Mouse (Mus musculus) gastrocnemius, adult 8-10 months (tissue): ENCODE measurements around the gene Smg1. TPM values are rescaled to one million over a fixed set of nuclear protein-coding genes. Genes with fewer than 3 reads are reported as not detected.
A peak's percentile ranks its signal among the peaks of the same experiment; 100 is the strongest.

Experiments used
- DNase-seq, 2 experiments: peaks; one replicate each; pipeline ENCODE4 v3.0.0; 2022; ENCODE audit warnings: low spot score in 2 of 2
- total RNA-seq, 4 experiments: library from RNA; stranded (reverse); gene quantifications; 2 replicates each; pipeline ENCODE4 v1.2.4; 2022

Smg1 gene
- 10 to 100 TPM; 21.4 to 34.1 (median 25.4) TPM for total RNA-seq

DNA sequence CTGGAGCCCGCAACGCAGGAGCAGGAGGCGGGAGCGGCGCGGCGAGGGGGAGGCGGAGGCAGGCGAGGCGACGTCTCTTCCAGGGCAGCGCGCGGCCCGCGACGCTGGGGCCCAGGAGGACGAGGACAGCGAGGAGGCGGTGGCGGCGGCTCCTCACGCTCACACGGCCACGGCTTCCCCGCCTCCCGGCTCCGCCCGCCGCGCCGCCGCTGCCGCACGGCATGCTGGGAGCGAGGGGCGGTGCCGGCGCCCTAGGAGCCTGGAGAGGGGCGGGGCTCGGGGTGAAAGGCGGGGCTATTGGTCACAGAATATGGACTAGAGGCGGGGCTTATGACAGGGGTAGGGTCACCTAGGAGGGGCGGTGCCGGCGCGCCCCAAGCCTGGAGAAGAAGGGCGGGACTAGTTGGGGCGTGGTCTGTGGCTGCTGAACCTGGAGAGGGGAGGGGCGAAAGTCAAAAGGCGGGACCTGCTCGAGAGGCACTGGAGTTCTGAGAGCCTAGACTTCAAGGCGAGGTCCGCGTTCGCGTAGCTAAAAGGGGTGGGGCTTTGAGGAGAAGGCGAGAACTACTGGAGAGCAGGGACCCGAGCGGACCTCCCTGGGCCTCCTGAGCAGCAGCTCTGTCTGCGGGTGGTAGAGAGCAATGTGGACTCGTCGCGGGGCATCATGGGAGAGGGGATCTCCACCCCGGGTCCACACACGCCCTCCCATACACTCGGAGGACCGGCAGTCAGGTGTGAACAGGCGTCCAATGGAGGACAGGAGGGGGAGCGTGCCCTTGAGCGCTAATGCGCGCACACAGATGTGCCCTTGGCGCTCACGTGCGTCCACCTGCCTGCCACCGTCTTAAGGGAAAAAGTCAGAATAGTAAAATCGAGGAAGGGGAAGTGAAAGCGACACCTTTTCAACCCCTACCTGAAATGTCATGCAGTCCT lies at the start of gene Smg1:
Gene Smg1, minus strand, starts transcription at position 218 of the 933 bp plus-strand sequence.
- peak; percentile 99 for DNase-seq

DNA sequence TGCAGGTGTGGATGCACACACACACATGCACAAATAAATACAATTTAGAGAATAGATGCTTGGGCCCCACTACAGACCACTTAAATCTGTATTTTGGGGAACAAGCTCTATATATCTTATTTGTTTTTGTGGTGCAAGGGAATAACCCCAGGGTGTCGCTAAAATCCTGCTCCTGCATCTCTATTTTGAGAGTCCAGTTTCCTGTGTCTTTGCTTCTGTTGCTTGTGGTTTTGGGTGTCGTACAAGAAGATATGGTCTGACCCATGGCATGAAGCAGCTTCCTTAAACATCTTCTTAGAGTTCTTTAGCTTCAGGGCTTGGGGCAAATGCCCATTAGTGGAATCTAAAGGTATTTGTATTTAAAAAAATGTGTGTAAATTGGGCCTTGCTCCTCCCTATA lies 39.7 kb upstream of the Smg1 start:
- no peak for DNase-seq

- DNase-seq: no peak
Observed at GRCm38 (mm10) chr7:118282543-118282942, 39.1 kb upstream of the Smg1 start.

DNA sequence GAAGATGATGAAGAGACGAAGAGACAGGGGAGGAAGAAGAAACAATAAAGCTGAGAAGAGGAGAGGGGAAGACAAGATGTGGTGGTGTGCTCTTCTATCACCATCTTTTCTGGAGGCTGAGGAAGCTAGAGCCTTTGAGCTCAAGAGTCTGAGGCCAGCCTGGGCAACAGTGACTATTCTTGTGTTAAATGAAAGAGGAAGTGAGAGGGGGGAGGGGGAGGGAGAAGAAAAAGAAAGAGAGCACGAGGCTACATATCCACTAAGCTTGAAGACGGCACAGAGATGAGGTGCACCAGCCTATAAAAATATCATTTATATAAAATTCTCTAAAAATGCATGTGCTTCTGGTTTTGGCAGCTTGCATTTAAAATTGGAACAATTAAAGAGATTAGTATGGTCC lies 36.1 kb upstream of the Smg1 start:
- DNase-seq: no peak

GRCm38 (mm10) chr7:118277335-118277910 lies 34.0 kb upstream of the Smg1 start:
- no peak for DNase-seq

GRCm38 (mm10) chr7:118276684-118277334 lies 33.3 kb upstream of the Smg1 start:
- no peak for DNase-seq

- no peak for DNase-seq
Observed at GRCm38 (mm10) chr7:118275265-118275664, 31.8 kb upstream of the Smg1 start.

GRCm38 (mm10) chr7:118274851-118275250 lies 31.4 kb upstream of the Smg1 start:
- no peak for DNase-seq

DNA sequence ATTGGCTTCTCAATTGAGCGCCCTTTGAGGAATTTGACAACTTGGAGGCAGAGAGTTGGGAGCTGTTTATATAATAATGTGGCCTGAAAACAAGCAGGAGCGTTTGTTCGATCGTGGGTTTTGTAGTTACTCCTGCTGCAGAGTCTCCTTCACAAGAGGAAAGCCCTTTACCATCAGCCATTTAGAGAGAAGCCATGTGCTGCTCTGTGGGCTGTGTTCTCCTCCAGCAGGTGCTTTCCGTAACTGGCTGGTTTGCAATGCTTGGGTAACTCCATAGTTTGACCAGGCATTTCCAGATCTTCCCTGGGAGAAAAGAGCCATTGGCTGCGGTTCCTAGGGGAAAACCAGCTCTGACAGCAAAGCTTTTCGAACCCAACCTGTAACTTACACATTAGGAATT lies 30.7 kb upstream of the Smg1 start:
- DNase-seq: no peak

- peak; percentile 58 to 60 for DNase-seq
Observed at GRCm38 (mm10) chr7:118266099-118266498, 22.6 kb upstream of the Smg1 start.

DNA sequence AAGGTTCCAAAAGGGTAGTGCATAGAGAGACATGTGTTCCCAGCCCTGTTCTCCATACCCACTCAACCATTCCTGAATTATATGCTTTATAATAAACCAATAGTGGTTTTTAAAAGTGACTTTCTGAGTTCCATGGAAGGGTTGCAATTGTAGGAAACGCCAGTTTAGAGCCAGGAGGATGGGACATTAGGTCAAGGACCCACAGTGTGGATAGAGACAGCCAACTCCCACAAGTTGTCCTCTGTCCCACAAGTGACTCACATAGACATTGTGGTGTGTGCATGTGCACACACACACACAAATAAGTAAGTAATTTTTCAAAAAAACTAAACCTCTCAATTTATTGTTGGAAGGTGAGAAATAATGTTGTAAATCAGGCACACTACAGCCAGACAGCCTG lies 20.1 kb upstream of the Smg1 start:
- DNase-seq: no peak

- DNase-seq: no peak
Observed at GRCm38 (mm10) chr7:118262409-118262808, 18.9 kb upstream of the Smg1 start.

DNA sequence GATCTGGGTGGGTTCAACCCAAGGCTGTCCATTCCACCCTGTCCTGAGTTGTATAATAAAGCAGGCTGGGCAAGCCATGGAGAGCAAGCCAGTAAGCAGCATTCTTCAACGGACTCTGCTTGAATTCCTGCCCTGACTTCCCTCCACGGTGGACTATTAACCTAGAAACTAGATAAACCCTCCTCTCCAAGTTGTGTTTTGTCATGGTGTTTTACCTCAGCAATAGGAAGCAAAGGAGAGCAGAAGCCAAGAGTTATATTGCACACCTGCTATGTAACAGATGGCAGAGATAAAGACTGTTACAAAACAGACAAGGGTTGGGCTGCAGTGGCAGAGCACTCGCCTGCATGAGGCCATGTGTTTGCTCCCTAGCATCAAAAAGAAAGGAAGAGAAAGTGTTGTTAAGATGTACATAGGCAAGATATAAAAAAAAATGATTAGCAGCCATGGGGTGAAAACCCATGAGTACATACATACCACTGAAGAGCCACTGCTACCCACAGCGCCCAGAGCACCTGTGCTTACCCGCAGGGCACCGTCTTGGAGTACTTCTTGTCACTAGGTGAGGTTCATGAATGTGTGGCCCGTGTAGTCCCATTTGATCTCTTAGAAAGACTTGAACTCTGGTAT lies 16.3 kb upstream of the Smg1 start:
- DNase-seq: no peak

DNA sequence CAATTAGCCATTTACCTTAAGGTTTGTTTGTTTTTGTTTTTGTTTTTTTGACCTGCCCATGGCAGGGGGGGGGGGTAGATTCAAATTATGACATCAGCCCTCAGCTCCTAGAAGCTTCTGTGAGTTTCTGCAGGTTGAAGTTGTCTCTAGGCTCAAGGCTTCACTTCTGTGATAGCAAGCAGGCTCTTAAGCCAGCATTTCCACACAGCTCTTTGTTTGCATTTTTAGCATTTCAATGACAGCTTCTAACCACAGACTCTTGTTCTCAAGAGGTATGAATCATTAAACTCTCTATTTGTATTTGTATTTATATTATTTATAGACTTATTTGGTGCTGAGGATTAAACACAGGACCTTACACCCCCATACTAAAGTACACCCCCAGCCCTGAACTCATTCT lies 15.0 kb upstream of the Smg1 start:
- DNase-seq: no peak

GRCm38 (mm10) chr7:118256740-118257139 lies 13.3 kb upstream of the Smg1 start:
- no peak for DNase-seq

DNA sequence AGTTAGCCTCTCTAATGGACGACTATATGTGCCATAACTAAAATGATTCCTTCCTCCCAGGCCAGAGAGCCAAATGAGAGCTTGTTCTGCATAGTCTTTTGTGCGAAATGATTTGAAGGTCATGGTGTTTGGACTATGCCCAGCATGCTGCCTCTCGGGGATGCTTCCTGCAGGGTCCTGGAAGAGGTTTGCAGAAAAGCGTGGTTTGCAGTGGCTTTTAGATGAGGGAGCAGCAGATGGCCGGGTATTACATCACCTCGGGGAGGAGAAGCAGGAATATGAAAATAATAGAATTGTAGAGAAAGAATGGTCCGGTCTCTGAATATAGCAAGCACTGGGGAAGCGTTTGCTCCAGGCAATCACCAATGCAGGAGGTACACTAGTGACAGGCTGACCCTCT lies 11.0 kb upstream of the Smg1 start:
- no peak for DNase-seq

DNA sequence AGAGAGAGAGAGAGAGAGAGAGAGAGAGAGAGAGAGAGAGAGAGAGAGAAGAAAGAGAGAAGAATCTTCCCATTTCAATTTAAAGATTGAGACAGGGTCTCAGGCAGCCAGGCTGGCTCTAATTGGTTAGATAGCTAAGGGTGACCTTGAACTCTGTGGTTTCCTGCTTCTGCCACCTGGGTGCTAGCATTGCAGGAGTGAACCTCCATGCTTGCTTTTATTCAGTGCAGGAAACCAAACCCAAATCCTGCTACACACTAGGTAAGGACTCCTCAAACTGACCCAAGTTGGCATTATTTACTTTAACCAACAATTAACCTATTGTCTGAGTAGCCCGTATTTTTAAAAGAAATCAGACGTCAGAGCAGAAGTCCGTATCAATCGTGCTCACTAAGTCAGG lies 10.5 kb upstream of the Smg1 start:
- no peak for DNase-seq

DNA sequence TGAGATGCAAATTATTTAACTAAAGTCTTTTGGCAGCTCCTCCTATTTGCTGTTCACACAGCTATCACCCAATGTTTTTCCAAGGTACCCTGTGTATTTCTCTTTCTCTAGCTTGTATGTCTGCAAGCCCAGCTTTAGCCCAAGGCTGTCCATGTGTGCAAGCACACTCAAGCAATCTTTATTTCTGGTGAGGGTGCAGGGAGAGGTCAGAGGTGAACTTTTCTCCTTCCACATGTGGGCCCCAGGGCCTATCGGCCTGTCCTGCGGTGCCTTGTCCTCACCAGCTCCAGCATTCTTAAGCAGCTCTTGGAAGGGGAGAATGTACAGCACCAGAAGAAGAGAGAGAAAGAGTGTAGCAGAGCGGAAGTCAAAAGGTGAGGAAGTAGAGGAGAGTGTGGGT lies 9.5 kb upstream of the Smg1 start:
- DNase-seq: no peak

DNA sequence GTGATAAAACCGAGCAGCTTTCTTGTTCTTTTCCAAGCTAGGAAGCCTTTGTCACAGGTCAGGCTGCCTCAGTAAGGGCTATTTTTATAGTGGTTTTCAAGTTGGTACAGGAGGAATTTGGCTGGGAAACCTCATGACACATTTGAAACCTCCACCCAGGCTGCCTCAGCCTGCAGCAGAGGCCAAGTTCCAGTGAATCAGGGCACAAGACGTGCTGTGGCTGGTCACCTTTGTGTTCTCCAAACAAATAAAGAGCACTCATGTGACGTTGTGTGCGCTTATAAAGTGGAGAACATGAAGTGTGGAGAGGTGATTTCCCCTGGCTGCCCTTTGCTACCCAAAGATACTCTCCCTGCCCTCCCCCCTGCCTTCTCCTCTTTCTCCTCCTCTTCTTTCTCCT lies 8.9 kb upstream of the Smg1 start:
- DNase-seq: peak; percentile 60 to 64

DNA sequence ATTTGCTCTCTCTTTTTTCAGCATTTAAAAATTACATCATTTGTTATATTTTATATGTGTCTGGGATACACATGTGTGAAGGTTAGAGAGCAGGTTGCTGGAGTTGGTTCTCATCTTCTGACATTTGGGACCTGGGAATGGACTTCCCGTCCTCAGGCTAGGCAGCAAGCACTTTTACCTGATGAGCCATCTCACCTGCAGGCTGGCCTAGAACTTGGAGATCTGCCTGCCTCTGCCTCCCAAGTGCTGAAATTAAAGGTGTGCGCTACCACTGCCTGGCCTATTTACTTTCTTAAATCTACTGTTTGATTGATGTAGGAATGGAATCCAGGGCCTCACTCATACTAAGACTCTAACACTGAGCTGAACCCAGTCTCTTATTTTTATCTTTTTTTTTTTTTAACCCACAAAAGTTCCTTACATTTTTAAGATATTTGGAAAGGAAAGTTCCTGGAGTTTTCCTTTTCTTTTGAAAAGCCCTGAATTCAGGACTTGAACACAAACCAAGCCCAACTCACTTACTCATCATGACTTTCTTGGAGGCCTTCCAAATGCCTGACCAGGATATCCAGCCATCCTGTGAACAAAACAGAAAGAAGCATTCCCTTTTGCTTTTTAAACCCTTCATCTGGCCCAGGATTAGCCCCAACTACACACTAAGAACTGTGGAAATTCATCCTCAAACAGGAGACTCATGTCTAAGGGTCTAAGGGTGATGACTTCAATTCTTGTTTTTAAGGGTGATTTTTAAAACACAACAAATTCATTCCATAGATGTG lies 8.1 kb upstream of the Smg1 start:
- no peak for DNase-seq

GRCm38 (mm10) chr7:118250482-118251160 lies 7.2 kb upstream of the Smg1 start:
- peak in 1 of 2 experiments; percentile 29 for DNase-seq
